Mouse (Mus musculus): Measurements from ENCODE around the gene Plxdc2.

Gene Plxdc2

DNA sequence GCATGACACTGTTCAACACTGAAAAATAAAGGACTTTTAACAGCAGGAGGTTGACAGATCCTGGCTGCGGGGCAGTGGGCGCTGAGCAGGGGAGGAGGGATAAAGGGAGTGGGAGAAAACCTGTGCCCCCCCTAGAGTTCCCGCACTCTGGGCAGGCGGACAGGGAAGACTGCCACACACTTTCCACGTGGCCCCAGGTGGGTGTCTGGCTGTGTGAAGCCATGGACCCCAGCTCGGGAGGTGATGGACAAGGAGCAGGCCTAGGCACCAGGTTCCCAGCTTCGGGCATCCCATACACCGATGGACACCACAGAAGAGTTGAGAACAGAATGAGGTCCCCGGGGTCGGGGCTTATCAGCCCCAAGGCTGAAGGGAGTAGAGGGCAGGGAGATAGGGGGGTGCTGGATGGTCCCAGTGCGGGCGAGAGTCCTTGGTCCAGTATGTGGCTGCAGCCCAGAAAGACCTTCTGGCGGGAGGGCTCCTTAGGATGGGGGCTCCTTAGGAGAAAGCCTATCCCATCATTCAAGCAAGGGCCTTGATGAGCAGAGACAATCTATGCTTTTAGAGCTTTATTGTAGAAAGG, 215.2 kb downstream of the Plxdc2 start:
- no peak for DNase-seq (ENCODE audit: low spot score)

DNA sequence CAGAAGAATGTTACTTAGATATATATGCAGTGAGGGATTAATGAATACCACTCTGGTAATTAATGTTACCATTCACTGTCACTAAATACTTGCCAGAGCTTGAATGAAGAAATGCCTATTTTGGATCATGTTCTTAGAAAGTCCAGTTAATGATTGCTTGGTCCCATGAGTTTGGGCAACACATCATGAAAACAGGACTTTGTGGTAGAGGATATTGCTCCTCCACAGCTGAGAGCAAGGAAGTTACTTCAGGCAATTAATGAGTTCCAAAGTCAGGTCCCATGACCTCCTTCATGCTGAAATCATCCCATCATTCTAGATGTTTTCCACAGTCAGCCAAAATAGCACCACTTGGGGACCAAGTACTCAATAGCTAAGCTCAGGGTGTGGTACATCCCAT, 220.5 kb downstream of the Plxdc2 start:
- DNase-seq (ENCODE audit: low spot score) = no peak

DNA sequence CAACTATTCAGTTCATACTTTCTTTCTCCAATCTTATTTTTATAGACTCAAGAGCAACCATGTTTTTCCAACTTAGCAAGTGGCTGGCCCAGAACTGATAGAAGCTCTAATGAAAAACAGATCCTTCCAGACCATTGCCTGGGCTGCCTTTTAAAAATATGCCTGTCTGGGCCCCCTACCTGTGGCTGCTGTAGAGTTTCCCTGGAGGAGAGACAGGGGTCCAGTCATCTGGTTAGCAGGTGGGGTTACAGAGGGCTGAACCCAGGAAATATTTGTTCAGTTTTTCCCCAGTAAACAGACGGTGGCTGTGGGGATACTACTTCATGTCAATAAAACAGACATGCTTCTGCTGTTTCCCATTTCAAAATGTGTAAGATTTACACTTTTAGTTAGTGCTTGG, 222.0 kb downstream of the Plxdc2 start:
- no peak for DNase-seq (ENCODE audit: low spot score)

DNA sequence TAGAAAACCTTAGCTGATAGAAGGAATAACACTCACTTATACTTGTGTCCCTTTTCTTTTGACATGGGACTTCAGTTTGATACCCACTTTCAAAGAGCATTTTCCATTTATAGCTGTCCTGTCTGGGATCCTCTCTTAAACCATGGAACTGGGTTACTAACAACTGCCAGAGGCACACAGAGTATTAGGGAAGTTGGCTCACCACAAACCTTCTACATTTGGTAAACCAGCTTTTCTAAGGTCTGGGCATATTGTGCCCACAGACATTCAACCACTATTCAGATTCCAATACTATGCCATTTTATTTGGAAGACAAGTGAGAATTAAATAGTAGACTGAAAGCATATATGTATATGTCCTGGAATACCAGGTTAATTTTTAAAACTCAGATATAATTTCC, 232.4 kb downstream of the Plxdc2 start:
- no peak for DNase-seq (ENCODE audit: low spot score)

DNA sequence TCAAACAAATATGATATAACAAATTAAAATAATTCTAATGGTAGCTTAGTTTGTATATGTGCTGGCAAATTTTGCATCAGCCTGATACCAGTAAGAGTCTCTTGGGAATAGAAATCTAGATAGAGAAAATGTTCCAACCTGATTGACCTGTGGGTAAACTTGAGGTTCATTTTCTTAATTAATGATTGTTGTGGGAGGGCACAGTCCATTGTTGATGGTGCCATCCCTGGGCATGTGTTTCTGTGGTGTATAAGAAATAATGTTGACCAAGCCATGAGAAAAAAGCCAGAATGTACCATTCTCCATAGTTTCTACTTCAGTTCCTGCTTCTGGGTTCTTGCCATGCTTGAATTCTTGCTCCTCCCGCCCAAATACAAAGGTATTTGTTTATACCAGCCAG, 239.3 kb downstream of the Plxdc2 start:
- no peak for DNase-seq (ENCODE audit: low spot score)

DNA sequence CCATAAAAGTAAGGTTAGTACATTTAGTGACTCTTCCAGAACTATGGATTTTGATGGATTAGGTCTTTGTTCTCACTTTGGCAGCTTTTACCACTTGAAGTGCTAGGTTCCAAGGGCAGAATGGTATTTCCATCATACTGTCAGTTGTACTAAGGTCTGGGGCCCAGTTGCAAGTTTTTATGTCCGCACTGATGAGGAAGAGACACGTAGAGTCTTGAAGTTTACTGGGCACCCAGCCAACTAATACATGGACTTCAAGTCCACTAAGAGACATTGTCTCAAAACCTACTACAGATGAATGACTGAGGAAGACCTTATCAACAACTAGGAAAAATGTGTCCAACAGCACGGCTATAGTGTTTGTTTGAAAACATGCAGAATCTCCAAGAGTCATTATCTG, 242.1 kb downstream of the Plxdc2 start:
- no peak for DNase-seq (ENCODE audit: low spot score)

DNA sequence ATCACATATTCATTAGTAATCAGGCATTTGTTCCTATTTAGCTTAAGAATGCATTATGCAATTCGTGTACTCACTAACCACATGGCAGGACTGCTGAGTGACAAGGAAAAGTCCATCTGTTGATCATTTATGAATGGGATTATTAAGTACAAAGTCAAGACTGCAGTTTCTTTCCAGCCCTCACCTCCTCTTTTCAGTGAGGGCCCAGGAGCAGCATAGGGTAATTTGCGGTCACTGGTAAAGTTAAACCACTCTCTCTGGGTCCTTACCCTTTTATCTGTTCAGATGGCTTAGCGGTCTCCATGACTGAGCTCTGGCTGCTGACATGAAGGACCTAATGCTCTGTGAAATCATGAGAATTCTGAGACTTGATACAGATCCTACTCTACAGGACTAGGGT, 248.2 kb downstream of the Plxdc2 start:
- no peak for DNase-seq (ENCODE audit: low spot score)

DNA sequence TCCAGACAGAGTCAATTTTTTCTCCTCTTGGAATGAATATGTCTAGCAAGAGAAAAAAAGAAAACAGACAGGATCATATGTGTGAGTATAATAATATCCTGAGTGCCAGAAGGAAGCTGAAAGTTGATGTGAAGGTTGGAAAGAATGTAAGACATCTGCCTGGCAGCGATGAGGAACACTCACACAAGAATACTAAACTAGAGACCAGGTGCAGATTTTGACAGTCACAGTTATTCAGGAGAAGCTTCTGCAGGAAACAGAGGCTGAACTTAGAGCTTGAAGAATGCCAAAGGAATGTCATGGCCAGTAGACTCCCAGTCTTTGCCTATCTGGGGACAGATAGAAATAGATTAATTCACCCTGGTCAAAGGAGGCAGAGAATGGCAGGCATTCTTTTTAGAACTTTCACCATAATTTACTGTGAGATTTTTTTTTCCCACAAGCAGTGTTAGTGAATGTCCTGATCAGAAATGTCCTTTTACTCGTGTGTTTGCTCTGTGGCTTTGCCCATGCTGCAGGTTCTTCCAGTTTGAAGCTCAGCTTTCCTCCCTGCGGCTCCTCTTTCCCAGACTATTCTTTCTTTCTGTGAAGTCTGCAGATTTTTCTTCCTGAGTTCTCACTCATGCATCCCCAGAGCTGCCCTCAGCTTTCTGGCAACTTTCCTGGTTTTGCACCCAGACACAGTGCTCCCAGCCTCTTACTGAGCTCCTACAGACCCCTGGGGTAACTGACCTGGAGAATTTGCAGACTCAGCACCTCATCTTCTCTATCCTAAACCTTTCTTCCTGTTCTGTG, 251.9 kb downstream of the Plxdc2 start:
- DNase-seq (ENCODE audit: low spot score) = no peak

DNA sequence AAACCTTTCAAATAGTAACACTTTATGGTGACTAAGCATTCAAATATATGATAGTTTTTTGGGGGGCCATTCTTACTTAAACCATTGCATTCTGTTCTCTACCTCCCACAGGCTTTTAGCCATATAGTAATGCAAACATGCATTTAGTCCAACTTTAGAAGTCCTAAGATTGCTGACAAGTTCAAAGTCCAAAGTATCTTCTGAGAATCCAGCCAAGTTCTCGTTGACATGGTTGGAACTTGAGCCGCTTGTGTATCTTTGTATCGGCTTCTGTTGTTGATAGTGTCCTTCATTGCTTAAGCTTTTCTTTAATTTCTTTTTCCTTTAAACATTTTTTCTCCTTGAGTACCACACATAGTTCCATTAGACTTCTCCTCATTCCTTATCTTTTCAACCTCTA, 286.0 kb downstream of the Plxdc2 start:
- DNase-seq (ENCODE audit: low spot score) = no peak

DNA sequence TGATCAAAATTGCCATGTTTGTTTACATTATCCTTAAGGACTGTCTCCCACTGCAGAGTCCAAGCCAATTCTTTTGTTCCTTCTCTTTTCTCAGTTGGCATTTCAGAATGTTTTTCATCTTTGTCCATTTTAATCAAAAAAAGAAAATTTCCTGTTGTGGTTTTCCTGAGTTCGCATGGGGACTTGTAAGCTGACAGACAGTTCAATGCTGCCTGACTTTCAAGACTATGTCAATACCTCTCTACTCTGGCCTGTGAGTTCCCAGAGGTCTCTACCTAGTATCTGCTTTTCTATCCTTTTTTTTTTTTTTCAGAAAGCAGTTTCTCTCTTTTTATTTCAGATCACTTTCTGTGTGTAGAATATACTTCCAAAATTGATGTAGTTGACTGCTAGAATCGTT, 295.6 kb downstream of the Plxdc2 start:
- DNase-seq (ENCODE audit: low spot score) = no peak

DNA sequence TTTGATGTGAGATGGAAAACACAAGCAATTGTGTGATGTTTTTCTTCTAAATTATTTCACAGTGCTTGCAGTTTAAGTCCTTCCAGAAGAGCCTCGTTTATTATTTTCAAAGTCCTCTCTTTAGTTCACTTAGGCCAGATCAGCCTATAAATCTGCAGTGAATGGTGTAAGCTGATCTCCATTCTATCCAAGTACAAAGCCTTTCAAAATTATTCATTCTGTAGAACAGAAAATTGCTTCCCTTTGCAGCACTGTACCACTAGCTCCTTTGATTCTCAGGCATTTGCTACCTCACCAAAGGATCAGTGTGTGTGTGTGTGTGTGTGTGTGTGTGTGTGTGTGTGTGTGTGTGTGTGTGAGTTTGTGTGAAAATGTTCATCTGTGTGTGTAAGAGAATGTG, 308.4 kb downstream of the Plxdc2 start:
- no peak for DNase-seq (ENCODE audit: low spot score)

DNA sequence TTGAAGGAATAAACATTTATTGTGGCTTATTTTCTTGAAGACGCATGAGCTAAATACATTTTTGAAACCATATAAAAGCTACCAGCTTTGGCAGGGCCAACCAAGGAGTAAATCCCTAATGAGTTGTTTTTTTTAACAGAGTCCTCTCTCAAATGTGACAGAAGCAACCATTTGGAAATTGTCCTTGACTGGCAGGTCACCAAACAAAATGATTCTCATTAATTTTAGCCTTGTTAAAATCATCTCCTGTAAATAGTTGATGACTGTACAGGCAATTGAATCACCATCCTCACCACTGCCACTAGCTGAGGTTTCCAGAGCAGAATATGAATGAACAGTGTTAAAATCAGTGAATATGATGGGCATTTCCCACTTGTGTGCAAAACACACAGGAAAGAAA, 312.3 kb downstream of the Plxdc2 start:
- DNase-seq (ENCODE audit: low spot score) = no peak

DNA sequence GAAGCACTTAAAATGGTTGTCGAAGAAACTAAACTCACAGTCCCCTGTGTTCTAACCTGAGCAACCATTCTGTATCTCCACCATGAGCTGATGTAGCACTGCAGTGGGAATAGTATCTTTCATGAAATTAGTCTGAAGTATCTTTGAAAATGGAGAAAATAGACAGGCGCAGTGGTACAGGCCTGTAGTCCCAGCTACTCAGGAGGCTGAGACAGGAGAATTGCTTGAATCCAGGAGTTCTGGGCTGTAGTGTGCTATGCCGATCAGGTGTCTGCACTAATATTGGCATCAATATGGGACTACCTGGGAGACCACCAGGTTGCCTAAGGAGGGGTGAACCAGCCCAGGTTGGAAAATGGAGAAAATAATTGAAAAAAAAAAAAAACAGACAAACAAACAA, 326.8 kb downstream of the Plxdc2 start:
- DNase-seq (ENCODE audit: low spot score) = no peak

DNA sequence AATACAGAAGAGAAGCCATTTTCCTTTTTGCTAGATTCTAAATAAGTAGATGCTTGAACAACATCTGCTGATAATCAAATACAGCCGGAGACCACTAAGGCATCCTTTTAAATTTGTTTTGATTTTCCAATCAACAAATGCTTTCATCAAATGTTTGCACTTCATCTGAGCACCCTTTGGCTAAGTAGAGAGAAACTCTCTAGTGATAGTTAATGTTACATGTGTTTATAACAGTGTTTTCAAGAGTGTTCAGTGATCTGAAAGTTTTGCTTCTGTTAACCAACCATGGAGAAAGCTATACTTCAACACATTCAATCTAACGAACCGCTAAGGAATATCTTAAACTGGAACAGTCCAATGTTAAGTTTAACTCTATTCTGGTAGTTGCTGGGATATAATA, 327.6 kb downstream of the Plxdc2 start:
- no peak for DNase-seq (ENCODE audit: low spot score)

DNA sequence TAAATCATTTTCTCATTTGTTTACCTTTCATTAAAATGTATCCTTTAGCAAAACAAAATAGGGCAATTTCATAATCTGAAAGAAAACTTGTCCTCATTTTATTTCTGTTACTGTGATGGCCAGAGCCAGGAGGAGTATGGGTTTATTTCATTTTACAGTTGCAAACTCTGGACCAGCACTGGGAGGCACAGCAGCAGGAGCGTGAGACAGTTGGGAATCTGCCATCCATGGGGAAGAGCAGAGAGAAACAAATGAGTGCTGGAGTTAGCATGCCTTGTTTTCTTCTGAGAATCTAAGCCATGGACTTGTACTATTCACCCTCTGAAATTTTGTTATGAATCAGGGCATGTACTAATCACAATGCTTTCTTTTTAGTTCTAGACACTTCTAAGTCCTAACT, 328.4 kb downstream of the Plxdc2 start:
- DNase-seq (ENCODE audit: low spot score) = no peak

DNA sequence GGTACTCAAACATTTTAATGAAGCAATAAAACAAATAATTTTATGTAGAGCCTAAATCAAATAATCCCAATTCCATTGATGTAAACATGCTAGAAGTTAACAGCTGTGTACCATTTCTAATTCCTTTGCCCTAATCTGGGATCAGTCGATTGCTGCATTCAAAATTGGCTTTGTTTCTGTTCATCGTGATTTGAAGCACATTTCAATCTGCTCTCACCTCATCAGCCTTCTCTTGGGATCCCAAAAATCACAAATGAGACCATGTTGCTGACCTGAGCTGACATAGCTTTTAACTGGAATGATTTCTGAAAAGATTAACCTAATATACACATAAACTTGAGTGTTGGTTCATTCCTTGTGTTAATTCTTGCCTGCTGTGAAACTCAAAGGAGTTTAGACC, 340.3 kb downstream of the Plxdc2 start:
- no peak for DNase-seq (ENCODE audit: low spot score)

DNA sequence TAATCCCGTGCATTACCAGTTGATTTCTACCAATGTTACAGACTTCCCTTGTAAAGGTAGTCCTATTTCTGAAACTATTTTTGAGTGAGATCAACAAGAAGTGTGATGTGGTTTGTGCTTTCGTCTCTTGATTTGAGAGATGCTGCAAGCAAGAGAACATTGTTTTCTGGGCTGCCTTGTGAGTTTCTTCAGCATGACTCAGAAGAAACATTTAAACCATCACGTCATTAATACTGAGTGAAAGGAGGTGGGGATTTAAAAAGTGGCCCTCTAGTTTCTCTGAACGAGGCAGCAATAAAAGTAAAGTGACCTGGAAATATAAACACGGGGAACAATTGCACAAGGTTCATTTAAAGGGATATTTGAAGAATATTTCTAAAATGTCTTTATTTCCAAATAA, 341.1 kb downstream of the Plxdc2 start:
- no peak for DNase-seq (ENCODE audit: low spot score)

DNA sequence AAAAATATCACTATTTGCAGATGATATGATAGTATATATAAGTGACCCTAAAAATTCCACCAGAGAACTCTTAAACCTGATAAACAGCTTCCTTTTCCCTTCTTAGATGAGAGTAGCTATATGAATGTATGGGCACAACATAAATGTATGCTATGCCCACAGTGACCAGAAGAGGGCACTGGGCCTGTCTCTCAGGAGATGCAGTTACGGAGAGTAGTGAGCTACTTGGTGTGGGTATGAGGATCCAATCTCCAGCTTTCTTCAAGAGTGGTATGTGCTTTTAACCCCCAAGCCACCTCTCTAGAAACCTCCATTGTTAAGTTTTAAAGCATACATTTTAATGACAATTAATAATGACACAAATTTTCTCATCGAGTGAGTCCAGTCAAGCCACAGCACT, 350.1 kb downstream of the Plxdc2 start:
- no peak for DNase-seq (ENCODE audit: low spot score)

DNA sequence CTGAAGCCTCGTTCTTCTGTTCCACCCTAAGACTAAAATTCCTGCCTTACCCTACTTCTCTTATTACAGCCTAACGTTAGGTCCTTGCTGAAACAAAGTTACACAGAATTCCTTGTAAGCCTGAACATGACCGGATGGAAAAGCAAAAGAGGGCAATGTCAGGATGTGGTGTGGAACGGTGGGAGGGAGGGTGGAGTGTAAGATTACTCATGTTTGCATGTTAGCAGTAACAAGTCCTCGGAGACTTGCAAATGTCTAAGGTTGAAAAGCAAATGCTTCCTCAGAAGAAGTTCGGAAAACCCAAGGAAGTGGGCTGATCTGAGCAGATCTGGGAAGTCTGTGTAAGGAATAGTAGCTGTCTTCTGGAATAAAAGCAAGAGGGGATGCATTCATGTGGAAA, 353.8 kb downstream of the Plxdc2 start:
- DNase-seq (ENCODE audit: low spot score) = no peak

DNA sequence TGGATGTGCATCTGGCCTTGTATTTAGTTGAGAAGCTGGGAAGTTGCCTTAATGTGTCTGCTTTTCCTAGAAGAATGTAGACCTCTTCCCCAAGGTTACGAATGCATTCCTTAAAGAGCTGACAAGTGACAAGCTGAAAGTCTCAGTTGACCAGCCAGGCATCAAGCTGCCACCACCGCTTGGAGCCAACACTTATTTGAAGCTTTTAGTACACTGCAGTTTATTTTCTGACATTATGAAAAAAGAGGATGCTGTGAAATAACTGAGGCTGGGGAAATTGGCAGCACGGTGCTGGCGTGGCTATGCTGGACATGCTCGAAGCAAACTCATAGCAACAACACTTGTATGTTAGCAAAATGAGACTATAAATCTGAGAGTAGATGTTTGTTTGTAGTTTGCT, 374.9 kb downstream of the Plxdc2 start:
- DNase-seq (ENCODE audit: low spot score) = no peak

DNA sequence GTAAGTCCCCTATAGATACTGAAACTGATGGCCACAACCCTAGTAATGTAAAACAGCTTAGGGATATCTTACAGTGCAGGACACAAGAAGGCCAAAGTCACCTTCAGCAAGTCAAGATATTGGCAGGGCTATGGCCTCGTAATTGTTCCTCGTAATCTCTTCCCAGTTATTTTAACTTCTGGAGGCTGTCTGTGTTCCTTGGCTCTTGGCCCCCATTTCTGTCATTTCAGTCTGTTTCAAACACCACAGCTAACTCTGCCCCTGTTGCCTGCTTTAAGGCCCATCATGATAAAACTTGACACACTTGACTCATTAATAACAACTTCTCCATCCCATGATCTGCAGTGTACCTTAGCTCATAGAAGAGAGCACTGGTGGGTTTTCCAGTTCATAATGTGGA, 378.3 kb downstream of the Plxdc2 start:
- no peak for DNase-seq (ENCODE audit: low spot score)

DNA sequence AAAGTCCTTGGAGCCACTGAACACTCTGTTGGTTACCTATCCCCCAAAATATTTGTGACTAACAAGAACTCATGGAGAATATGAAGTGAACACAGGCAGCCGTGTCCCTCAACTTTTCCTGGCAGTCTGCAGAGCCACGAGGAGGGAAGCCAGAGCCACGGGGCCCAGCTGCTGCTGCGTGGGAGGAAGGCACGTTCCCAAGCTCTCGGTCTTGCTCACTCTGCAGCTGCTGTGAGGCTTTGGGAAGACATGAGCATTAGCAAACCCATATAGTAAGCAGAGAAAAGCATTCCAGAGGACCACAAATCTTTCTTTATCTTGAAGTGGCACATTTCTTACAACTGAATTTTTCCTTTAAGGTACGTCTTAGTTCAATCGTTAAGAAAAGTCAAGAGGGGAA, 382.1 kb downstream of the Plxdc2 start:
- DNase-seq (ENCODE audit: low spot score) = peak; percentile 68

DNA sequence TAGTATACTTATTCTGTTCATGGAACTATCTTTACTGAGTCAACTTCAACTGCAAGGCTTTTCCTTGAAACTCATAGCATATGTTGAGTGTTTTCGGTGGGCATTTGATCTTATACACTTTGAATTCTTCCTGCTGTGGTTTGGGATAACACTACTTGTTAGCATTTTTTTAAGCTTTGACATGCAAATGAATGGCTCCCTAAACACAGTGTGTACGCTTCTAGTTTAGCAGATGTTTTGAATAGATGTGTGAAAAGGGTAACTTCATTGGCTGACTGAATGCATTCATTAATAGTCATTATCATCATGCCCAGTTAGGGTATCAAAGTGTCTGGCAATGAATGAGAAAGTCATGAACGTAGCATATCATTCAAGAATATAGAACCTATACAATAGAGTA, 385.7 kb downstream of the Plxdc2 start:
- DNase-seq (ENCODE audit: low spot score) = no peak

DNA sequence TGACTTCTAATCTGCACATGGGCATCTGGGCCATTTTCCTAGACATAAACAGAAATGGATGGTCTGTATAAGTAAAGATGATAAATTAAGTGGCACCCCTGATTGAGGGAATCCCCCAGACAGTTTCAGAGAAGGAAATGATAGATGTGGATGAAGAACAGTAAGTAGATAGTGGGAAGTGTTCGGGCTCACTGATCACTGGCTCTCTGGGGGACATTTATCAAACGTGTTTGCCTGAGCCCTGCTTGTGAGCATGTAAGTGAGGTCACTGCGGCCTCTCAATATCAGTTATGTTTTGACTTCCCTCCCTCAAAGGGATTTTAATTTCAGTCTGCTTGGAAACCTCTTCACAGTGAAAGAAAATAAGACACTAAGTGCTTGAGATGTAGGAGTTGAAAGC, 387.5 kb downstream of the Plxdc2 start:
- no peak for DNase-seq (ENCODE audit: low spot score)

Measured in layer of hippocampus, adult 11-12 months (tissue).